26 mouse cellular contexts compared by ENCODE assay signal in the genomic region with DNA sequence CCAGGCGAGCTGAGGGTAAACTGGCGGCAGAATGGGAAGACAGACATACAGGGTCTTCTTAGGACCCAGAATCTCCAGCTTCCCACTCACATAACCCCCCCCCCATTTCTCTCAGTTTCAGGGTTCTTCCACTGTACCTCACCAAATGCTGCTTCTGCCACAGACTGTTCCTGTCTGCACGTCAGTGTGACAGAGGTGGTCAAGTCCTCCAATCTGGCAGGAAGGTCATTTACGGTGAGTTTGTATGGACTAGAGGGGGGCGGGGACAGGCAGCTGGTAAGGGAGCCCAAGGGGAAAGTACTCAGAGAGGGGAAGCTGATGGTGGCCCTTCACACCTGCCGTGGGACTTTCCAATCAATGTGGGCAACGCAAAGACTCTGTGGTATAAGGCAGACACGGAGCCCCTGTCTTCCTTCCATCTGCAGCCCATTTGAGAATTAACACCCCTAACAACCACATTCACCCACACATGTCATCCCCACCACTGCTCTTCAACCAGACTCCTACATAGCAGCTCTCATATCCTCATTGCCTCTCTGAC. TPM values are rescaled to one million over a fixed set of nuclear protein-coding genes. Genes with fewer than 3 reads are reported as not detected.
A peak's percentile ranks its signal among the peaks of the same experiment; 100 is the strongest.
DNase-seq lines count a peak whose midpoint lies in the region; ATAC-seq lines count a peak whose summit lies in the region.
"Had no signal": no experiment of that assay in that cellular context is flagged by ENCODE, and none has a peak within 500 bp of the region (broad histone marks: within the 10 kb centered on the region; RNA-seq: fewer than 3 reads in every experiment).

No protein-coding gene starts in this region.

- H3K4me1 ChIP-seq in heart, embryonic 14.5 days (ENCODE audit: control insufficient read depth in 2 of 2, insufficient read depth in 2 of 2, low read length in 2 of 2): peaks cover 17 to 28% of the 10 kb centered on the region in 2 experiments

- no peak for ATAC-seq in heart, embryonic 14.5 days (ENCODE audit: insufficient number of reproducible peaks, insufficient read depth, low FRiP score, low read depth)
- ATAC-seq in CD4-positive, CD25-positive, alpha-beta regulatory T cell, adult 4 months: peak; percentile 26
- ATAC-seq in monocyte, adult 5-6 weeks (replicated peaks; ENCODE audit: insufficient number of reproducible peaks, low FRiP score, low TSS enrichment, poor library complexity, severe bottlenecking): peak; percentile 36; the same call in 1 of the 2 replicates
- no peak for ATAC-seq in erythroid progenitor cell, adult 5-6 weeks (replicated peaks; ENCODE audit: low FRiP score, poor library complexity, severe bottlenecking)
- ATAC-seq: hindbrain, postnatal 0 days had no signal

- H3K4me3 ChIP-seq in heart, embryonic 14.5 days (ENCODE audit: control insufficient read depth in 1 of 2, insufficient read depth in 1 of 2, low read depth in 1 of 2, low read length in 2 of 2): no peak overlapping the region
- H3K4me3 ChIP-seq: hindbrain, embryonic 10.5 days had no signal

- intact Hi-C loops in heart, postnatal 14 days (cut with DNase I): loop anchor here (2.0 to 5.0 kb wide), 2 partner anchors 61 to 332 kb away; no protein-coding TSS in a partner anchor

- no peak overlapping the region for H3K9ac ChIP-seq in heart, embryonic 14.5 days (ENCODE audit: low read length)

- peak overlapping the region; percentile 49 to 75 for H3K27ac ChIP-seq in heart, embryonic 14.5 days (replicated peaks in 1 of 2; ENCODE audit: control insufficient read depth in 1 of 2, insufficient read depth in 1 of 2, low read depth in 2 of 2, low read length in 2 of 2)
- H3K27ac ChIP-seq: hindbrain, embryonic 10.5 days; hindbrain, postnatal 0 days; macrophage; stomach, postnatal 0 days had no signal

- H3K27me3 ChIP-seq in heart, embryonic 14.5 days (ENCODE audit: control insufficient read depth, insufficient read depth, low read length): no peaks in the 10 kb centered on the region

- no peaks in the 10 kb centered on the region for H3K36me3 ChIP-seq in heart, embryonic 14.5 days (ENCODE audit: control insufficient read depth, insufficient read depth, low read length)
- H3K36me3 ChIP-seq: G1E; hindbrain, embryonic 10.5 days had no signal

- WGBS in heart, embryonic 14.5 days: 66% methylated on average over 8 of the region's 8 CpGs

- H3K9me3 ChIP-seq in heart, embryonic 14.5 days (ENCODE audit: control insufficient read depth, low read length): no peaks in the 10 kb centered on the region
- H3K9me3 ChIP-seq: G1E; hindbrain, embryonic 10.5 days had no signal

- H3K4me2 ChIP-seq in heart, embryonic 14.5 days (ENCODE audit: low read length): no peak overlapping the region

- DNase-seq in heart, adult 11 months: peak; percentile 86
- no peak for DNase-seq in heart, postnatal 4 days
- no peak for DNase-seq in heart, postnatal 14 days
- no peak for DNase-seq in testis, postnatal 14 days (ENCODE audit: low spot score)
- DNase-seq: adrenal gland, adult 2 months; cerebellum, adult 11-12 months; cerebellum, postnatal 14 days; gastrocnemius, postnatal 25 days; kidney, adult 11 months; kidney, postnatal 10 days had no signal

RNA-seq across cellular contexts. Expression of a gene that starts 10.2 kb away (rescaled TPM):
- total RNA-seq in heart, postnatal 4 days (2021): under 1 TPM; 0.36 to 0.60 TPM
- polyA plus RNA-seq in heart, embryonic 14.5 days (2014; fragmentation: Nextera tagmentation; extraction: Ambion mirVana): 0.12 TPM in 1 of 2 replicates, not detected in the other
- total RNA-seq in heart, postnatal 14 days (2021): under 1 TPM; 0.24 to 0.43 TPM
- not detected for polyA plus RNA-seq in CD4-positive, CD25-positive, alpha-beta regulatory T cell, adult 4 months (2017; shearing (Covaris generic))
- total RNA-seq in monocyte, adult 5-6 weeks (2017): 0.11 to 1.2 TPM (median 0.48 TPM) in 3 replicates
- not detected in 2 replicates for total RNA-seq in erythroid progenitor cell, adult 5-6 weeks (2015; ENCODE audit: low replicate concordance)
- not detected in 2 replicates for total RNA-seq in erythroid progenitor cell, adult 5-6 weeks (2017; ENCODE audit: low replicate concordance)
- total RNA-seq: gastrocnemius, postnatal 25 days; layer of hippocampus, adult 18-20 months; left cerebral cortex, postnatal 10 days; liver, adult 2 months had no signal
- polyA plus RNA-seq: forebrain, embryonic 11.5 days; G1E; limb, embryonic 11.5 days; macrophage had no signal

RNA-seq across cellular contexts. Expression of a gene that starts 41.1 kb away (rescaled TPM):
- total RNA-seq in heart, postnatal 4 days (2021): under 1 TPM in 1 of 2 experiments, not detected in 1; 0.25 TPM
- polyA plus RNA-seq in heart, embryonic 14.5 days (2014; fragmentation: Nextera tagmentation; extraction: Ambion mirVana): 1.3 and 2.2 TPM in 2 replicates
- total RNA-seq in heart, postnatal 14 days (2021): not detected
- polyA plus RNA-seq in CD4-positive, CD25-positive, alpha-beta regulatory T cell, adult 4 months (2017; shearing (Covaris generic)): not detected
- 0.96 TPM in 1 of 3 replicates, not detected in the others for total RNA-seq in monocyte, adult 5-6 weeks (2017)
- total RNA-seq in erythroid progenitor cell, adult 5-6 weeks (2015; ENCODE audit: low replicate concordance): not detected in 2 replicates
- not detected in 2 replicates for total RNA-seq in erythroid progenitor cell, adult 5-6 weeks (2017; ENCODE audit: low replicate concordance)
- total RNA-seq: adrenal gland, adult 2 months; G1E; gastrocnemius, postnatal 25 days; hindbrain, postnatal 0 days; liver, adult 2 months; neutrophil, adult 5-6 weeks had no signal
- polyA plus RNA-seq: adrenal gland, adult 2 months; G1E; liver, adult 2 months; liver, embryonic 16.5 days; macrophage; stomach, postnatal 0 days had no signal

RNA-seq across cellular contexts. Expression of a gene that starts 42.9 kb away (rescaled TPM):
- total RNA-seq in heart, postnatal 4 days (2021): 1 to 10 TPM; 5.0 to 6.1 TPM
- polyA plus RNA-seq in heart, embryonic 14.5 days (2014; fragmentation: Nextera tagmentation; extraction: Ambion mirVana): 2.8 and 6.2 TPM in 2 replicates
- 1 to 10 TPM; 8.7 to 9.2 TPM for total RNA-seq in heart, postnatal 14 days (2021)
- not detected for polyA plus RNA-seq in CD4-positive, CD25-positive, alpha-beta regulatory T cell, adult 4 months (2017; shearing (Covaris generic))
- total RNA-seq in monocyte, adult 5-6 weeks (2017): 12.6 to 14.2 TPM (median 13.9 TPM) in 3 replicates
- total RNA-seq in erythroid progenitor cell, adult 5-6 weeks (2015; ENCODE audit: low replicate concordance): 1.7 and 5.8 TPM in 2 replicates
- total RNA-seq in erythroid progenitor cell, adult 5-6 weeks (2017; ENCODE audit: low replicate concordance): 0.90 and 1.5 TPM in 2 replicates

Comparison
In these comparisons a context has a peak if more than half of its experiments do, and no peak if none do; other contexts are left out.
1. ATAC-seq: peak in CD4-positive, CD25-positive, alpha-beta regulatory T cell, adult 4 months (single experiment) and monocyte, adult 5-6 weeks (single experiment); none in heart, embryonic 14.5 days (single experiment) and erythroid progenitor cell, adult 5-6 weeks (single experiment).